Mouse (Mus musculus) cerebellum, adult 2 months (tissue): Measurements from ENCODE around the gene Cep250.

ENCODE experiments used
- CTCF ChIP-seq: fragments of 200-500 bp; IDR thresholded peaks from 2 replicates; pipeline ENCODE4 v1.5.1; 2011; ENCODE audit warnings: low read depth, mild to moderate bottlenecking, control low read depth, low read length, moderate library complexity, borderline replicate concordance; ENCODE audit not compliant: insufficient read depth
- POLR2A ChIP-seq: fragments of 200-500 bp; IDR thresholded peaks from 2 replicates; pipeline ENCODE4 v1.6.1; 2011; ENCODE audit warnings: low read length, control low read depth, borderline replicate concordance; ENCODE audit not compliant: insufficient read depth

DNA sequence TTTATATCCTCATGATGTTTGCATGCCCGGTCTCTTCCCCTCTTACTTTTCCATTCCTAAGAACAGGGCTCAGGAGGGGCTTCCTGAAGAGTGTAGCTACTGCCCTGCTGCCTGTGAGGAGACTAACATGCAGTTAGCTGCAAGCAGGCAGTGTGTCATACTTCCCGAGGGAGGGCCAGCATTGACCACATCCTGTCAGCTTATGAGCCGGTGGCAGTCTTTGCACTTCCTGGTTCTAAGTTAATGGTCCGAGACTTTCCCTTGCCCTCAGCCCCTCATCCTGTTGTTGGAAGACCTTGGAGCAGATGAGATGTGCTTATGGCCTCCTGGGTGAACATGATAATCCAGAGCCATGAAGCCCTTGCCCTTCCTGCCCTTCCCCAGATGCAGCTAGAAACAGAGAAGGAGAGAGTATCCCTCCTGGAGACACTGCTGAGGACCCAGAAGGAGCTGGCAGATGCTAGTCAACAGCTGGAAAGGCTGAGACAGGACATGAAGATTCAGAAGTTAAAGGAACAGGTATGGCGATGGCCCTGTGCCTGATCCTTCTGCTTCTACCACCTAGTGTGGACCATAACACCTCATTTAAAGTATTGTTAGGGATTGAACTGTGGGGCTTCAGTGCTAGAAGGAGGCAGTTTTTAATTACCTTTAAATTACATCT, 23.2 kb downstream of the Cep250 start:
- TF ChIP-seq CTCF (no peak), POLR2A (no peak)
